Mouse (Mus musculus) liver, embryonic 15.5 days (tissue): ENCODE results near the gene Gm11564. TPM values are rescaled to one million over a fixed set of nuclear protein-coding genes. Genes with fewer than 3 reads are reported as not detected.
"Not testable (repeated sequence)": the region's sequence is repeated elsewhere in the genome, so short reads cannot be mapped to it uniquely, and the experiment has no call there.

ENCODE experiments used
- ATAC-seq: fragments of 200-750 bp; cut with Nextera tagmentation; 2 replicates; pipeline ENCODE4 v1.8.0; 2017; ENCODE audit warnings: moderate number of reproducible peaks, mild to moderate bottlenecking, moderate library complexity; ENCODE audit not compliant: insufficient read depth
- H3K27ac ChIP-seq: fragments of 300-500 bp; sonication (generic); replicated peaks from 2 replicates; pipeline ENCODE4 v1.5.1; 2015; ENCODE audit warnings: mild to moderate bottlenecking, inconsistent platforms
- H3K27me3 ChIP-seq: fragments of 300-500 bp; sonication (generic); 2 replicates; pipeline ENCODE4 v1.6.1; 2015; ENCODE audit warnings: mild to moderate bottlenecking, inconsistent platforms
- H3K36me3 ChIP-seq: fragments of 300-500 bp; sonication (generic); replicated peaks from 2 replicates; pipeline ENCODE4 v1.6.1; 2015; ENCODE audit warnings: moderate library complexity, mild to moderate bottlenecking, inconsistent platforms
- H3K4me1 ChIP-seq: fragments of 300-500 bp; sonication (generic); replicated peaks from 2 replicates; pipeline ENCODE4 v1.6.1; 2015; ENCODE audit warnings: inconsistent platforms
- H3K4me2 ChIP-seq: fragments of 300-500 bp; sonication (generic); 2 replicates; pipeline ENCODE4 v1.6.1; 2015; ENCODE audit warnings: moderate library complexity, mild to moderate bottlenecking, inconsistent platforms
- H3K4me3 ChIP-seq: fragments of 300-500 bp; sonication (generic); replicated peaks from 2 replicates; pipeline ENCODE4 v1.5.1; 2015; ENCODE audit warnings: mild to moderate bottlenecking, inconsistent platforms
- H3K9ac ChIP-seq: fragments of 300-500 bp; sonication (generic); 2 replicates; pipeline ENCODE4 v1.6.1; 2015; ENCODE audit warnings: moderate library complexity, mild to moderate bottlenecking, inconsistent platforms
- H3K9me3 ChIP-seq: fragments of 300-500 bp; sonication (generic); replicated peaks from 2 replicates; pipeline ENCODE4 v1.6.1; 2016; ENCODE audit warnings: inconsistent platforms
- WGBS: fragments of 180-500 bp; shearing (Covaris S2); methylation state at CpG from one replicate; pipeline ENCODE4 v1.1.7; 2015; ENCODE audit warnings: mixed read lengths; ENCODE audit not compliant: insufficient replicate concordance; 5-methylcytosine and 5-hydroxymethylcytosine counted together
- polyA plus RNA-seq: library from polyadenylated mRNA; unstranded; fragments of >200 nt; fragmentation: Nextera tagmentation; extraction: Ambion mirVana; gene quantifications from 2 replicates; pipeline ENCODE4 v1.2.1, GENCODE M21; 2015

Gene Gm11564
- not detected in 2 replicates for polyA plus RNA-seq

GRCm38 (mm10) chr11:99815566-99815965 lies at the start of gene Gm11564:
Gene Gm11564 (minus strand): TSS chr11:99815666.
- not testable (repeated sequence) for H3K4me1 ChIP-seq, H3K27me3 ChIP-seq, H3K9me3 ChIP-seq, H3K4me3 ChIP-seq, H3K36me3 ChIP-seq, H3K27ac ChIP-seq, H3K9ac ChIP-seq, ATAC-seq, H3K4me2 ChIP-seq
- 46% methylated on average over 2 of the region's 2 CpGs for WGBS

GRCm38 (mm10) chr11:99864176-99864575 lies 48.7 kb upstream of the Gm11564 start, which contains the start of gene Gm11559:
Gene Gm11559 (plus strand): TSS chr11:99864476.
- H3K9ac ChIP-seq, H3K9me3 ChIP-seq, H3K27ac ChIP-seq, H3K36me3 ChIP-seq, H3K27me3 ChIP-seq, ATAC-seq, H3K4me2 ChIP-seq, H3K4me3 ChIP-seq, H3K4me1 ChIP-seq: not testable (repeated sequence)
- 42% methylated on average over 1 of the region's 1 CpGs for WGBS

GRCm38 (mm10) chr11:99858761-99859160 lies 43.3 kb upstream of the Gm11564 start:
- H3K27ac ChIP-seq: no peak overlapping the region
- H3K4me1 ChIP-seq: no peaks in the 10 kb centered on the region
- no peaks in the 10 kb centered on the region for H3K9me3 ChIP-seq
- ATAC-seq: no peak
- H3K4me2 ChIP-seq: no peak overlapping the region
- H3K36me3 ChIP-seq: no peaks in the 10 kb centered on the region
- H3K27me3 ChIP-seq: no peaks in the 10 kb centered on the region
- WGBS: 55% methylated on average over 2 of the region's 2 CpGs
- no peak overlapping the region for H3K9ac ChIP-seq
- H3K4me3 ChIP-seq: no peak overlapping the region

- 55% methylated on average over 2 of the region's 2 CpGs for WGBS
- Histone ChIP-seq H3K9ac (no peak within 1 kb of the TSS), H3K9me3 (no peaks in the 10 kb centered on the region), H3K4me1 (no peaks in the 10 kb centered on the region), H3K27ac (no peak within 1 kb of the TSS), H3K27me3 (no peaks in the 10 kb centered on the region), H3K36me3 (no peaks in the 10 kb centered on the region), H3K4me2 (no peak within 1 kb of the TSS), H3K4me3 (no peak within 1 kb of the TSS)
- ATAC-seq: no peak
These were observed 42.2 kb upstream of the Gm11564 start, which contains the start of gene Gm11568 for GRCm38 (mm10) chr11:99857617-99858016. Gene Gm11568 (plus strand): TSS chr11:99857917.

- Histone ChIP-seq H3K9me3 (no peaks in the 10 kb centered on the region), H3K36me3 (no peaks in the 10 kb centered on the region), H3K4me2 (no peak overlapping the region), H3K27me3 (no peaks in the 10 kb centered on the region), H3K27ac (no peak overlapping the region), H3K9ac (no peak overlapping the region), H3K4me1 (no peaks in the 10 kb centered on the region), H3K4me3 (no peak overlapping the region)
- ATAC-seq: no peak
- WGBS: 50% methylated on average over 3 of the region's 3 CpGs
These were observed 38.7 kb upstream of the Gm11564 start for GRCm38 (mm10) chr11:99854121-99854520.

GRCm38 (mm10) chr11:99851508-99851907 lies 36.0 kb upstream of the Gm11564 start, which contains the start of gene Krtap4-16:
Gene Krtap4-16 (minus strand): TSS chr11:99851608.
- no peaks in the 10 kb centered on the region for H3K9me3 ChIP-seq
- H3K27ac ChIP-seq: no peak within 1 kb of the TSS
- no peak within 1 kb of the TSS for H3K4me2 ChIP-seq
- H3K4me3 ChIP-seq: no peak within 1 kb of the TSS
- H3K9ac ChIP-seq: no peak within 1 kb of the TSS
- no peaks in the 10 kb centered on the region for H3K36me3 ChIP-seq
- no peaks in the 10 kb centered on the region for H3K4me1 ChIP-seq
- no peak for ATAC-seq
- no peaks in the 10 kb centered on the region for H3K27me3 ChIP-seq

- H3K27me3 ChIP-seq: no peaks in the 10 kb centered on the region
- no peaks in the 10 kb centered on the region for H3K9me3 ChIP-seq
- H3K4me3 ChIP-seq: no peak overlapping the region
- no peaks in the 10 kb centered on the region for H3K36me3 ChIP-seq
- H3K27ac ChIP-seq: no peak overlapping the region
- WGBS: 53% methylated on average over 2 of the region's 2 CpGs
- no peaks in the 10 kb centered on the region for H3K4me1 ChIP-seq
- ATAC-seq: no peak
- H3K4me2 ChIP-seq: no peak overlapping the region
- H3K9ac ChIP-seq: no peak overlapping the region
These were observed 31.3 kb upstream of the Gm11564 start for GRCm38 (mm10) chr11:99846746-99847145.

- H3K4me3 ChIP-seq: no peak overlapping the region
- no peak for ATAC-seq
- H3K4me2 ChIP-seq: no peak overlapping the region
- H3K4me1 ChIP-seq: no peaks in the 10 kb centered on the region
- H3K9me3 ChIP-seq: no peaks in the 10 kb centered on the region
- no peak overlapping the region for H3K27ac ChIP-seq
- 56% methylated on average over 1 of the region's 1 CpGs for WGBS
- no peaks in the 10 kb centered on the region for H3K27me3 ChIP-seq
- no peak overlapping the region for H3K9ac ChIP-seq
- H3K36me3 ChIP-seq: no peaks in the 10 kb centered on the region
These were observed 26.7 kb upstream of the Gm11564 start for GRCm38 (mm10) chr11:99842185-99842584.

- Histone ChIP-seq H3K4me3 (no peak within 1 kb of the TSS), H3K4me1 (no peaks in the 10 kb centered on the region), H3K27ac (no peak within 1 kb of the TSS), H3K27me3 (no peaks in the 10 kb centered on the region), H3K36me3 (no peaks in the 10 kb centered on the region), H3K9ac (no peak within 1 kb of the TSS), H3K4me2 (no peak within 1 kb of the TSS), H3K9me3 (no peaks in the 10 kb centered on the region)
- WGBS: 31% methylated on average over 1 of the region's 1 CpGs
- no peak for ATAC-seq
These were observed 22.5 kb upstream of the Gm11564 start, which contains the start of gene 2300003K06Rik for GRCm38 (mm10) chr11:99837966-99838365. Gene 2300003K06Rik (minus strand): TSS chr11:99838066.

- H3K9me3 ChIP-seq, H3K4me1 ChIP-seq, ATAC-seq, H3K36me3 ChIP-seq, H3K4me3 ChIP-seq, H3K27ac ChIP-seq, H3K4me2 ChIP-seq, H3K27me3 ChIP-seq, H3K9ac ChIP-seq: not testable (repeated sequence)
These were observed 5.7 kb downstream of the Gm11564 start, which contains the start of gene Krtap4-13 for GRCm38 (mm10) chr11:99809792-99810191. Gene Krtap4-13 (minus strand): TSS chr11:99809892.

GRCm38 (mm10) chr11:99804346-99804745 lies 11.1 kb downstream of the Gm11564 start, which contains the start of gene Gm11554:
Gene Gm11554 (minus strand): TSS chr11:99804446.
- H3K27ac ChIP-seq, H3K9me3 ChIP-seq, H3K27me3 ChIP-seq, H3K4me2 ChIP-seq, H3K4me1 ChIP-seq, H3K4me3 ChIP-seq, ATAC-seq, H3K9ac ChIP-seq, H3K36me3 ChIP-seq: not testable (repeated sequence)
- no CpG with 5 or more reads among the region's 1 CpGs for WGBS

- not testable (repeated sequence) for H3K4me2 ChIP-seq, H3K4me3 ChIP-seq, H3K27ac ChIP-seq, H3K9me3 ChIP-seq, H3K4me1 ChIP-seq, H3K9ac ChIP-seq, H3K27me3 ChIP-seq, H3K36me3 ChIP-seq, ATAC-seq
- no CpG with 5 or more reads among the region's 1 CpGs for WGBS
These were observed 16.6 kb downstream of the Gm11564 start, which contains the start of gene Gm11569 for GRCm38 (mm10) chr11:99798832-99799231. Gene Gm11569 (minus strand): TSS chr11:99798932.
